22 mouse cellular contexts compared by ENCODE assay signal in the genomic region with DNA sequence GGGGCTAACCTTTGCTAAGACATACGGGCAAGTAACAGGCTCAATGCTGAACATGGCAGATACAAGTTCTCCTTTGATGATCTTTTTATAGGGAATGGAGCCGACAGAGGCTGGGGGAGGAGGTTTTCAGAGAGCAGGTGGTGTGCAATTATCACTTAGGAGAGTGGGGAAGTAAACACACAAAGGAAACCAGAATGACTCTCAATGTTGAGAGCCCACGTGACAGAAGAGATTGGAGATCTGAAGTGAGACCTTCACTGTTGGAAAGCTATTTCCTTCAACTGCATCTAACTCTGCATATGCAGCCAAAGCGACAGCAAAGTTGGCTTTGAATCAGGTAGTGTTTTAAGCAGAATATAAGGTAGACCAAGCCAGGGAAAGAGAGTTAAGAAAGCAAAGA. TPM values are rescaled to one million over a fixed set of nuclear protein-coding genes. Genes with fewer than 3 reads are reported as not detected.
DNase-seq lines count a peak whose midpoint lies in the region; ATAC-seq and TF ChIP-seq lines count a peak whose summit lies in the region.
"Had no signal": no experiment of that assay in that cellular context is flagged by ENCODE, and none has a peak within 500 bp of the region (broad histone marks: within the 10 kb centered on the region; RNA-seq: fewer than 3 reads in every experiment).

No protein-coding gene starts in this region.

- H3K27me3 ChIP-seq in lung, postnatal 0 days (replicated peaks; ENCODE audit: insufficient read depth, low read length): no peaks in the 10 kb centered on the region
- H3K27me3 ChIP-seq in midbrain, embryonic 15.5 days (replicated peaks): no peaks in the 10 kb centered on the region
- H3K27me3 ChIP-seq: CH12.LX; embryonic facial prominence, embryonic 12.5 days; heart, embryonic 15.5 days; hindbrain, embryonic 12.5 days; intestine, embryonic 15.5 days; kidney, embryonic 15.5 days; limb, embryonic 15.5 days; neural tube, embryonic 15.5 days had no signal

- H3K4me1 ChIP-seq in lung, postnatal 0 days (ENCODE audit: insufficient read depth, low read depth, low read length): no peaks in the 10 kb centered on the region
- no peaks in the 10 kb centered on the region for H3K4me1 ChIP-seq in midbrain, embryonic 15.5 days
- H3K4me1 ChIP-seq: embryonic facial prominence, embryonic 12.5 days; hindbrain, embryonic 12.5 days; intestine, embryonic 15.5 days; limb, embryonic 15.5 days; megakaryocyte, embryonic 14.5 days; neural tube, embryonic 15.5 days had no signal

- H3K36me3 ChIP-seq in lung, postnatal 0 days (ENCODE audit: insufficient read depth, low read length): peaks cover 7% of the 10 kb centered on the region; the same call in 1 of the 2 replicates
- H3K36me3 ChIP-seq in midbrain, embryonic 15.5 days (replicated peaks): no peaks in the 10 kb centered on the region

- peak; percentile 68 for ATAC-seq in lung, postnatal 0 days
- ATAC-seq in inflammation-experienced regulatory T-cells, adult 6 months: peak; percentile 77
- ATAC-seq in midbrain, embryonic 15.5 days (replicated peaks): no peak
- ATAC-seq: intestine, embryonic 15.5 days had no signal

- no peak for TF ChIP-seq CTCF in lung, postnatal 0 days (IDR thresholded peaks at IDR 0.05)

- peak; percentile 61 for DNase-seq in lung, postnatal 0 days (ENCODE audit: low spot score)
- DNase-seq in lung, postnatal 10 days: no peak
- peak; percentile 52 for DNase-seq in CD4-positive helper T cell, adult 2 months (ENCODE audit: low read depth, low spot score)
- DNase-seq in T-cell, adult 2 months (ENCODE audit: low spot score): peak; percentile 32
- DNase-seq in gastrocnemius, postnatal 10 days: no peak
- no peak for DNase-seq in testis, postnatal 14 days (ENCODE audit: low spot score)
- DNase-seq: adrenal gland, adult 8-10 months; cerebellum, adult 2 months; heart, adult 18-20 months; spleen, adult 18-20 months had no signal

- H3K9ac ChIP-seq in lung, postnatal 0 days (replicated peaks; ENCODE audit: low read depth): no peak overlapping the region
- H3K9ac ChIP-seq in midbrain, embryonic 15.5 days: no peak overlapping the region
- H3K9ac ChIP-seq: embryonic facial prominence, embryonic 12.5 days; heart, embryonic 15.5 days; hindbrain, embryonic 12.5 days; intestine, embryonic 15.5 days; kidney, embryonic 15.5 days; limb, embryonic 15.5 days; neural tube, embryonic 15.5 days had no signal

- 53% methylated on average over 4 of the region's 4 CpGs for WGBS in lung, postnatal 0 days
- WGBS in midbrain, embryonic 15.5 days: 82% methylated on average over 4 of the region's 4 CpGs

- H3K27ac ChIP-seq in lung, postnatal 0 days (ENCODE audit: low read length): no peak overlapping the region
- no peak overlapping the region for H3K27ac ChIP-seq in midbrain, embryonic 15.5 days
- H3K27ac ChIP-seq: embryonic facial prominence, embryonic 12.5 days; heart, embryonic 15.5 days; hindbrain, embryonic 12.5 days; intestine, embryonic 15.5 days; kidney, embryonic 15.5 days; limb, embryonic 15.5 days; neural tube, embryonic 15.5 days had no signal

- no peak; the same call in 1 of the 2 replicates for TF ChIP-seq EP300 in lung, postnatal 0 days (IDR thresholded peaks at IDR 0.05)

- H3K4me2 ChIP-seq in lung, postnatal 0 days (replicated peaks; ENCODE audit: low read depth, low read length): no peak overlapping the region
- H3K4me2 ChIP-seq in midbrain, embryonic 15.5 days: no peak overlapping the region
- H3K4me2 ChIP-seq: embryonic facial prominence, embryonic 12.5 days; heart, embryonic 15.5 days; hindbrain, embryonic 12.5 days; intestine, embryonic 15.5 days; kidney, embryonic 15.5 days; limb, embryonic 15.5 days; neural tube, embryonic 15.5 days had no signal

- no peaks in the 10 kb centered on the region for H3K9me3 ChIP-seq in lung, postnatal 0 days (ENCODE audit: low read length)
- no peaks in the 10 kb centered on the region for H3K9me3 ChIP-seq in midbrain, embryonic 15.5 days
- H3K9me3 ChIP-seq: embryonic facial prominence, embryonic 12.5 days; heart, embryonic 15.5 days; hindbrain, embryonic 12.5 days; intestine, embryonic 15.5 days; kidney, embryonic 15.5 days; limb, embryonic 15.5 days; megakaryocyte, embryonic 14.5 days; neural tube, embryonic 15.5 days had no signal

- no peak overlapping the region for H3K4me3 ChIP-seq in lung, postnatal 0 days (ENCODE audit: low read depth, low read length)
- H3K4me3 ChIP-seq in midbrain, embryonic 15.5 days: no peak overlapping the region
- H3K4me3 ChIP-seq: embryonic facial prominence, embryonic 12.5 days; heart, embryonic 15.5 days; hindbrain, embryonic 12.5 days; intestine, embryonic 15.5 days; kidney, embryonic 15.5 days; limb, embryonic 15.5 days; neural tube, embryonic 15.5 days had no signal

RNA-seq across cellular contexts. Expression of gene Cd101, which starts 29.9 kb away (rescaled TPM):
- 0.90 and 0.92 TPM in 2 replicates for polyA plus RNA-seq in lung, postnatal 0 days (2015; fragmentation: Nextera tagmentation; extraction: Ambion mirVana)
- 10 to 100 TPM; 10.9 to 26.5 (median 26.5) TPM for polyA plus RNA-seq in inflammation-experienced regulatory T-cells, adult 6 months (2017; shearing (Covaris generic))
- 1 to 10 TPM in 1 of 2 experiments, under 1 TPM in 1; 0.75 to 1.0 TPM for total RNA-seq in gastrocnemius, postnatal 10 days (2021)
- 0.05 TPM in 1 of 2 replicates, not detected in the other for polyA plus RNA-seq in midbrain, embryonic 15.5 days (2015; fragmentation: Nextera tagmentation; extraction: Ambion mirVana)
- total RNA-seq: CH12.LX had no signal
- polyA plus RNA-seq: hindbrain, embryonic 12.5 days; neural tube, embryonic 15.5 days; testis, adult 2 months had no signal

RNA-seq across cellular contexts. Expression of gene Ptgfrn, which starts 50.9 kb away (rescaled TPM):
- 10.2 and 10.5 TPM in 2 replicates for polyA plus RNA-seq in lung, postnatal 0 days (2015; fragmentation: Nextera tagmentation; extraction: Ambion mirVana)
- polyA plus RNA-seq in inflammation-experienced regulatory T-cells, adult 6 months (2017; shearing (Covaris generic)): 1 to 10 TPM in 2 of 3 experiments, under 1 TPM in 1; 0.55 to 2.4 (median 1.0) TPM
- 10 to 100 TPM; 49.3 to 59.3 TPM for total RNA-seq in gastrocnemius, postnatal 10 days (2021)
- 2.6 and 2.7 TPM in 2 replicates for polyA plus RNA-seq in midbrain, embryonic 15.5 days (2015; fragmentation: Nextera tagmentation; extraction: Ambion mirVana)
- total RNA-seq: CH12.LX had no signal

Comparison
In these comparisons a context has a peak if more than half of its experiments do, and no peak if none do; other contexts are left out.
1. DNase-seq: peak in lung, postnatal 0 days (single experiment), CD4-positive helper T cell, adult 2 months (single experiment) and T-cell, adult 2 months (single experiment); none in lung, postnatal 10 days (single experiment), gastrocnemius, postnatal 10 days (single experiment) and testis, postnatal 14 days (single experiment).